Mouse (Mus musculus) neural tube, embryonic 11.5 days (tissue): ENCODE measurements around the gene Fgfr3. TPM values are rescaled to one million over a fixed set of nuclear protein-coding genes. Genes with fewer than 3 reads are reported as not detected.

Experiments
- ATAC-seq: fragments of 200-750 bp; cut with Nextera tagmentation; 2 replicates; pipeline ENCODE4 v1.8.0; 2017; ENCODE audit warnings: moderate number of reproducible peaks, mild to moderate bottlenecking, moderate TSS enrichment, moderate library complexity; ENCODE audit not compliant: insufficient read depth, low FRiP score, low TSS enrichment
- DNase-seq: peaks from one replicate; pipeline ENCODE4 v3.0.0-alpha.2; 2015; ENCODE audit warnings: low spot score
- H3K27ac ChIP-seq: fragments of 300-500 bp; sonication (generic); 2 replicates; pipeline ENCODE4 v1.5.1; 2014; ENCODE audit warnings: low read depth, mild to moderate bottlenecking, low read length
- H3K27me3 ChIP-seq: fragments of 300-500 bp; sonication (generic); 2 replicates; pipeline ENCODE4 v1.6.1; 2014; ENCODE audit warnings: mild to moderate bottlenecking, low read length, mixed read lengths; ENCODE audit not compliant: control insufficient read depth, insufficient read depth
- H3K36me3 ChIP-seq: fragments of 300-500 bp; sonication (generic); 2 replicates; pipeline ENCODE4 v1.6.1; 2014; ENCODE audit warnings: mild to moderate bottlenecking, low read length, moderate library complexity, mixed read lengths; ENCODE audit not compliant: control insufficient read depth, insufficient read depth
- H3K4me1 ChIP-seq: fragments of 300-500 bp; sonication (generic); 2 replicates; pipeline ENCODE4 v1.6.1; 2014; ENCODE audit warnings: low read length, mixed read lengths; ENCODE audit not compliant: control insufficient read depth, insufficient read depth
- H3K4me2 ChIP-seq: fragments of 300-500 bp; sonication (generic); 2 replicates; pipeline ENCODE4 v1.6.1; 2014; ENCODE audit warnings: low read depth, mild to moderate bottlenecking, moderate library complexity
- H3K4me3 ChIP-seq: fragments of 300-500 bp; sonication (generic); 2 replicates; pipeline ENCODE4 v1.5.1; 2014; ENCODE audit warnings: low read depth, low read length
- H3K9ac ChIP-seq: fragments of 300-500 bp; sonication (generic); 2 replicates; pipeline ENCODE4 v1.6.1; 2014; ENCODE audit warnings: mild to moderate bottlenecking, low read length
- H3K9me3 ChIP-seq: fragments of 300-500 bp; sonication (generic); 2 replicates; pipeline ENCODE4 v1.6.1; 2016; ENCODE audit warnings: low read length; ENCODE audit not compliant: control insufficient read depth
- WGBS: fragments of 180-500 bp; shearing (Covaris S2); extraction: QIAGEN DNeasy Blood & Tissue Kit; methylation state at CpG from one replicate; pipeline ENCODE4 v1.1.7; 2014; 5-methylcytosine and 5-hydroxymethylcytosine counted together
- polyA plus RNA-seq: library from polyadenylated mRNA; unstranded; fragments of >200 nt; fragmentation: Nextera tagmentation; extraction: Ambion mirVana; gene quantifications from 2 replicates; pipeline ENCODE4 v1.2.1, GENCODE M21; 2014

Gene Fgfr3
- polyA plus RNA-seq, 1 experiment from 2014 or later: 72.0 TPM

DNA sequence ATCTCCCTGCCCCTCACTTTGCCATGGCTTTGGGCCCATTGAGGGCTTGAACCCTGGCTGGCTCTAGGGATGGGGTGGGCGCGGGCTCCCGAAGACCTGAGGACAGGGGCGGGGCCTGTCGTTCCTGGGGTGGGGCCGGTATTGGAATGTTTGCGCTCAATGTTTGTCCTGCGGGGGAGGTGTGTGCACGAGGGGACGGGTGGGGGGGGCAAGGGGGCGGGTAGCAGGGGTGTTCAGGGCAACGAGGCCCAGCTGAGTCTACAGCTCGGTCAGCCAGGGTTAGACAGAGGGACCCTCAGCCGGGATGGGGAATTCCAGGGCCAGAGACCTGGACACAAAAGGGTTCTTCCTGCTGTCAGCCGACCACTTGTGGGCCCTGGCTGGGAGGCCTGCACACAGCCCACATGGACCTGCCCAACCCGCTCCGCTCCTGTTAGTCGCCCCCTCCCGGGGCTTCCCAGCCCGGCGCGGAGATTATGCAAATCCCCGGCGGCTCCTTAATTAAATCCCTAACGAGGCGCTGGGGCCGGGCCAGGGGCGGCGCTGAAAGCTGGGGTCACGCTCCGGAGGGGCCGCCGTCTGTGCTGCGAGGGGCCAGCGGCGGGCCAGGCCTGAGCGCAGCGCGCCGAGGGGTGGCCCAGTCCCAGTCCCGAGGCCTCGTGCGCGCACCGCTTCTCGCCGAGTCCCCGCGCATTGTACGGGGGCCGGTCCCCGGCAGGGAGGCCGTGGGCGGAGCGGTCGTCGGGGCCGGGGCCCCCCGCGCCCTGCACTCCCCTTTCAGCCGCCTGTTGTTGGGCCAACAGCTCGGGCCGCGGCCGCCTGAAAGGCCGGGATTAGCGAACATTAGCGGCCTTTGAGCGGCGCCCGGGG, 26.4 kb upstream of the Fgfr3 start:
- peak; percentile 80 for DNase-seq
- H3K4me3 ChIP-seq: peak overlapping the region; percentile 38
- H3K4me2 ChIP-seq: peak overlapping the region; percentile 84
- H3K27me3 ChIP-seq: peaks cover 16% of the 10 kb centered on the region; the same call in 1 of the 2 replicates
- H3K36me3 ChIP-seq: no peaks in the 10 kb centered on the region
- H3K9me3 ChIP-seq: no peaks in the 10 kb centered on the region
- peaks cover 78% of the 10 kb centered on the region for H3K4me1 ChIP-seq
- WGBS: under 1% methylated on average over 68 of the region's 71 CpGs
- peak overlapping the region; percentile 71 for H3K9ac ChIP-seq
- peak; percentile 69 for ATAC-seq
- H3K27ac ChIP-seq: peak overlapping the region; percentile 92

DNA sequence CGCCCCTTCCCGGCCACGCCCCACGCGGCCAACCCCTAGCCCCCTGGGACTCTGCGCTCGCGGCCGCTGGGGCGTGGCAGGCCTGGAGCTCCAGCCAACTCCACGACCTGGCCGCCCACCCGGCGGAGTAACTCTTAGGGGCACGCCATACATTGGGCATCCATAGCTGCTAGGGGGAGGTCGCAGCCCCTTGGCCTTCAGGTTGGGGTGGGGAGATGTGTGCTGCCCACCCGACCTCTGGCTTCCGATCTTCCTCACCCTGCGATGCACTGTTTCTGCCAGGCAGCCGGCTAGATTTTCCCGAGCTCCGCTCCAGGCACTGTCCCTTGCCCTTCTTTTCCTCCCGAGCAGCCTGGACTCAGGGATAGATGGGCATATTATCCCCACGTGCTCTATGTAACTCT, 25.8 kb upstream of the Fgfr3 start:
- DNase-seq: no peak
- peak; percentile 13; the same call in 1 of the 2 replicates for ATAC-seq
- Histone ChIP-seq H3K4me2 (peak overlapping the region; percentile 84), H3K9ac (peak overlapping the region; percentile 71), H3K9me3 (no peaks in the 10 kb centered on the region), H3K4me1 (peaks cover 75% of the 10 kb centered on the region), H3K36me3 (no peaks in the 10 kb centered on the region), H3K27me3 (peaks cover 16% of the 10 kb centered on the region; the same call in 1 of the 2 replicates), H3K4me3 (peak overlapping the region; percentile 38), H3K27ac (peak overlapping the region; percentile 92)
- 2% methylated on average over 24 of the region's 24 CpGs for WGBS

DNA sequence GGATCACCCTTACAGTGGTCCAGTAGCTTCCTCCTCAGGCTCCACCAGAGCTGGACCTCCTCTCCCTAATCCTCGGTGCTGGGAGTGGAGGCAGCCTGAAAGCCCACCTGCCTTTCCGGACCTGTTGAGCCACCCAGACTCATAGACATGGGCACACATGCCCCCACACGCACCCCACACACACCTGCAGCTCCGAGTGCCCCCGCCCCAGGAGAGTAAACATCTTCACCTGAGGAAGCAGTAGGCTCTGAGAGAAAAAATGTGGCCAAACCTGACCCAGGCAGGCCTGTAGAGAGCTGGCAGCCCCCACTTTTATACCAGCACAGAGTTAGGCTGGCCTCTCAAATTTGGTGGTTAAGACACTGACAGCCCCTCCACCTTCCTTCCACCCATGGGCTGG, 25.0 kb upstream of the Fgfr3 start:
- DNase-seq: no peak
- Histone ChIP-seq H3K36me3 (no peaks in the 10 kb centered on the region), H3K27me3 (peaks cover 16% of the 10 kb centered on the region; the same call in 1 of the 2 replicates), H3K4me1 (peaks cover 74% of the 10 kb centered on the region), H3K9me3 (no peaks in the 10 kb centered on the region), H3K27ac (no peak overlapping the region; the same call in 1 of the 2 replicates), H3K4me3 (no peak overlapping the region), H3K4me2 (0 out of 2 replicates have a peak overlapping the region, but pooled peaks have one; percentile 84), H3K9ac (no peak overlapping the region)
- WGBS: 59% methylated on average over 5 of the region's 5 CpGs
- ATAC-seq: no peak

DNA sequence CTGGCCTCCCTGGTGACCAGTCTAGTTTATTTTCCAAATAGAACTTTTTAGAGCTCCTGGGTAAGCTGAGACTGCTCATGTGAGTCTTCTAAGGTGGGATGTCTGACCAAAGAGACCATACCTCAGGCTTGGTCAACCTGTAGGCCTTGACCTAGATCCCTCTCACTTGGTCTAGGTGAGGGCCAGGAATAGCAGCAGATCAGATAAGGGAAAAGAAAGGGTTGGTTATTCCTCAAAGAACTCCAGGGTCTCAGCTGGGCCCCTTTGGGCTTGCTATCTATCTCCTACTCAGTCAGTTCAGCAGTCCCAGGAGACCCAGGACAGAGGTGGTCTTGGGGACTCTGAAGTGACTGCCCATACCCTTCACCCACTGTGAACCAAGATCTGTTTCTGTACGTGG, 23.9 kb upstream of the Fgfr3 start:
- DNase-seq: no peak
- Histone ChIP-seq H3K27me3 (peaks cover 16% of the 10 kb centered on the region; the same call in 1 of the 2 replicates), H3K4me3 (no peak overlapping the region), H3K27ac (no peak overlapping the region), H3K9me3 (no peaks in the 10 kb centered on the region), H3K4me1 (peaks cover 65% of the 10 kb centered on the region), H3K36me3 (no peaks in the 10 kb centered on the region), H3K9ac (no peak overlapping the region), H3K4me2 (no peak overlapping the region)
- WGBS: 16% methylated on average over 1 of the region's 1 CpGs
- ATAC-seq: no peak

DNA sequence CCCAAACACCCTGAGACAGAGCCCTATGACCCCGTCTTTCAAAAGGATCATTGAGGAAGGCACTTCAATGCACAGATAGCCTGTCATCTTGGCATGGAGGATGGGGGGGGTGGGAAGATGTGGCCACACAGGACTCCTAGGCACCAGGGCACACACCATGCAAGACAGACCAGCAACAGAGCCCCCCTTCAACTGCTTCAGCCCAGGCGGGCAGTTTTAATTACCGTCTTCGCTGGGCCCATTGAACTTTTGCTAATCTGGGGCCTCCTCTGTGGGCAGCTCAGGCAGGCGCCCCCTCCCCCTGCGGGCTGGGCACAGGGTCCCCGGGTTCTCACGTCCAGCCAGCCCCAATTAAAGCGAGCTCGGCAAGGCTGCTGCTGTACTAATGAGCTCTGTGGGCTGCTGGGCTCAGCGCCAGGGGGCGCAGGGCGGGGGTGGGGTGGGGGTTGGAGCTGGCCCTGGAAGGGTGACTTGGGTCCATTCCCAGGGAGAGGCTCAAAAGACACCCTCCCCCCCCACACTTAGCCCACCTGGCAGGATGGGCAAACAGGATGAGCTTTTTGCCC, 23.4 kb upstream of the Fgfr3 start:
- no peak overlapping the region for H3K27ac ChIP-seq
- H3K4me1 ChIP-seq: peaks cover 60% of the 10 kb centered on the region
- H3K4me3 ChIP-seq: no peak overlapping the region
- DNase-seq (no peak), ATAC-seq (no peak; the same call in 1 of the 2 replicates)
- H3K4me2 ChIP-seq: no peak overlapping the region
- H3K9ac ChIP-seq: no peak overlapping the region; the same call in 1 of the 2 replicates
- H3K27me3 ChIP-seq: peaks cover 16% of the 10 kb centered on the region; the same call in 1 of the 2 replicates
- H3K9me3 ChIP-seq: no peaks in the 10 kb centered on the region
- WGBS: 15% methylated on average over 13 of the region's 13 CpGs
- no peaks in the 10 kb centered on the region for H3K36me3 ChIP-seq

DNA sequence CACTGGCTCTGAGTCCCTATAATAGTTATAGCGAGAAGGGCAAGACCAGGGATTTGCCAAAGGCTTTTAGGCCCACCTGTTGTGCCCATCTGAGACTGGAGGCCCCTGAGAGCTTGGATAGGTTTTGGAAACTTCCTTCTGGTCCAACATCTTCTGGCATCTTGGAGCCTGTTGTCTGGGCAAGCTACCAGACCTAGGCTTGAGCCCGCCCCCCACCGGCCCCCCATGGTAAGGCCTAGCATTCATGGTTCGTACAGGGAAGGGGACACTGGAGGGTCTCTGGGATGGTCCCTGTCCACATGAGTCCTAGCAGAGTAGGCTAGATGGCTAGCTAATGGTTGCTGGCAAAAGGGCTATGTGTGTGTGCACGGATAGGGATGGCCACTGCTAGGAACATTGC, 22.8 kb upstream of the Fgfr3 start:
- WGBS: 83% methylated on average over 5 of the region's 5 CpGs
- Histone ChIP-seq H3K4me1 (peaks cover 55% of the 10 kb centered on the region), H3K27me3 (peaks cover 16% of the 10 kb centered on the region; the same call in 1 of the 2 replicates), H3K36me3 (no peaks in the 10 kb centered on the region), H3K9me3 (no peaks in the 10 kb centered on the region), H3K4me3 (no peak overlapping the region), H3K4me2 (no peak overlapping the region), H3K27ac (no peak overlapping the region), H3K9ac (no peak overlapping the region)
- DNase-seq: no peak
- no peak for ATAC-seq

DNA sequence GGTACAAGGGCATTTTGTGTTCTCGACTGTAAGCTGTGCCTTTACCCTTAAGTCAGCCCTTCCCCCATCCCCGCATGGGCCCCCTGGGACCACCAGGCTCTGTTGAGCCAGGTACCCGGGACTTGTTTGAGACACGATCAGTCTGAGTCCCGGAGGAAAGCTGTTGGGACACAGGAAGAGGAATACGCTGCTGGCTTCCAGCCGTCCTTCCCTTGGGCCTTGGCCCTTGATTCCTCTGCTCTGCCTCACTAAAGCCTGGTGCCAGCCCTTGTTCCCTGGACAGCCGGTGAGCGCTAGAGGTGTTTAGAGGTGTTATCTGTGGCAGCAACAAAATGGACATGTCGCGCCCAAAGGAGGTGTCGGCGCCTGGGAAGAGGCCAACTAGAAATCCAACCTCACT, 21.5 kb upstream of the Fgfr3 start:
- Histone ChIP-seq H3K27me3 (peaks cover 14% of the 10 kb centered on the region; the same call in 1 of the 2 replicates), H3K9ac (no peak overlapping the region), H3K4me1 (peaks cover 53% of the 10 kb centered on the region), H3K9me3 (no peaks in the 10 kb centered on the region), H3K4me3 (no peak overlapping the region), H3K4me2 (no peak overlapping the region), H3K36me3 (no peaks in the 10 kb centered on the region), H3K27ac (no peak overlapping the region)
- no peak for DNase-seq
- ATAC-seq: no peak
- WGBS: 55% methylated on average over 13 of the region's 13 CpGs

DNA sequence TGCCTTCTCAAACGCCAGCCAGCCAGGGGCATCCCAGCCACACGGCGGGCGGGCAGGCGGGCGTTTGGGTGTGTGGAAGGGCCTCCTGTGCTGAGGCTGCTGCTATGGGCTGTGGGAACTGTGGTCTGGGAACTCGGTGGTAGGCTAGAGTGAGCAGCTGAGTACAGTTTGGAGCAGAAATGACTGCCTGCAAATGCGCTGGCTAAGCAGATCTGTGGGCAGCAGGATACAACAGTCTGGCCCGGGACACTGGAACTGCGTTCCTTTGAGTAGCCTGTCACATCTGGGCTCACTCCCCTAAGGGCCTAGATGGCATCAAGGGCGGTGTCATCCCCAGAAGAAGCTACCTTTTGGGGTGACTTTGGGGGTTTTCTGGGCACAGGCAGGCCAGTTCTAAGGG, 19.6 kb upstream of the Fgfr3 start:
- Histone ChIP-seq H3K27ac (no peak overlapping the region), H3K4me1 (peaks cover 53% of the 10 kb centered on the region), H3K9ac (no peak overlapping the region), H3K9me3 (no peaks in the 10 kb centered on the region), H3K4me2 (no peak overlapping the region), H3K27me3 (peaks cover 5% of the 10 kb centered on the region; the same call in 1 of the 2 replicates), H3K36me3 (no peaks in the 10 kb centered on the region), H3K4me3 (no peak overlapping the region)
- 82% methylated on average over 11 of the region's 11 CpGs for WGBS
- ATAC-seq (no peak), DNase-seq (no peak)
